Mouse (Mus musculus) megakaryocyte, embryonic 14.5 days (primary cell): Measurements from ENCODE around the gene Kcnab2.

Experiments used
- FLI1 ChIP-seq: IDR thresholded peaks from 2 replicates; pipeline ENCODE4 v1.6.1; 2012; ENCODE audit warnings: low read length, inconsistent platforms, mixed read lengths
- GATA1 ChIP-seq: IDR thresholded peaks from 3 replicates; pipeline ENCODE4 v1.6.1; 2012; ENCODE audit warnings: mixed read lengths, low read length, inconsistent platforms, borderline replicate concordance

GRCm38 (mm10) chr4:152457673-152458072 is 20.0 kb downstream of the Kcnab2 start:
- TF ChIP-seq GATA1 = no peak
- no peak for TF ChIP-seq FLI1
